Mouse (Mus musculus) heart, postnatal 0 days (tissue): Measurements from ENCODE around the gene Kif26b. TPM values are rescaled to one million over a fixed set of nuclear protein-coding genes. Genes with fewer than 3 reads are reported as not detected.

ENCODE experiments used
- ATAC-seq: fragments of 200-750 bp; cut with Nextera tagmentation; 2 replicates; pipeline ENCODE4 v1.8.0; 2017; ENCODE audit warnings: low read depth, moderate number of reproducible peaks, moderate library complexity; ENCODE audit not compliant: insufficient read depth
- DNase-seq: peaks from one replicate; pipeline ENCODE4 v3.0.0-alpha.2; 2016; ENCODE audit warnings: low spot score
- H3K27ac ChIP-seq: fragments of 300-500 bp; sonication (generic); 2 replicates; pipeline ENCODE4 v1.5.1; 2014; ENCODE audit warnings: low read depth, mild to moderate bottlenecking
- H3K27me3 ChIP-seq: fragments of 300-500 bp; sonication (generic); 2 replicates; pipeline ENCODE4 v1.6.1; 2014; ENCODE audit warnings: low read length, mixed read lengths; ENCODE audit not compliant: control insufficient read depth, insufficient read depth
- H3K36me3 ChIP-seq: fragments of 300-500 bp; sonication (generic); replicated peaks from 2 replicates; pipeline ENCODE4 v1.6.1; 2014; ENCODE audit warnings: low read length, mixed read lengths; ENCODE audit not compliant: control insufficient read depth, insufficient read depth
- H3K4me1 ChIP-seq: fragments of 300-500 bp; sonication (generic); 2 replicates; pipeline ENCODE4 v1.6.1; 2014; ENCODE audit warnings: antibody characterized with exemption; ENCODE audit not compliant: control insufficient read depth, insufficient read depth
- H3K4me2 ChIP-seq: fragments of 300-500 bp; sonication (generic); 2 replicates; pipeline ENCODE4 v1.6.1; 2014; ENCODE audit warnings: low read depth, mild to moderate bottlenecking, low read length, moderate library complexity
- H3K4me3 ChIP-seq: fragments of 300-500 bp; sonication (generic); 2 replicates; pipeline ENCODE4 v1.5.1; 2014; ENCODE audit warnings: low read depth, low read length
- H3K9ac ChIP-seq: fragments of 300-500 bp; sonication (generic); replicated peaks from 2 replicates; pipeline ENCODE4 v1.6.1; 2014; ENCODE audit warnings: low read depth, low read length, mixed read lengths
- H3K9me3 ChIP-seq: fragments of 300-500 bp; sonication (generic); replicated peaks from 2 replicates; pipeline ENCODE4 v1.6.1; 2016; ENCODE audit warnings: low read length; ENCODE audit not compliant: control insufficient read depth
- CTCF ChIP-seq: IDR thresholded peaks from 2 replicates; pipeline ENCODE4 v1.5.1; 2016; ENCODE audit warnings: antibody characterized with exemption, control low read depth, low read depth
- EP300 ChIP-seq: IDR thresholded peaks from 2 replicates; pipeline ENCODE4 v1.6.1; 2016; ENCODE audit warnings: antibody characterized with exemption, low read depth
- WGBS: fragments of 180-500 bp; shearing (Covaris S2); extraction: QIAGEN DNeasy Blood & Tissue Kit; methylation state at CpG from one replicate; pipeline ENCODE4 v1.1.7; 2014; 5-methylcytosine and 5-hydroxymethylcytosine counted together
- polyA plus RNA-seq: library from polyadenylated mRNA; unstranded; fragments of >200 nt; fragmentation: Nextera tagmentation; extraction: Ambion mirVana; gene quantifications from 2 replicates; pipeline ENCODE4 v1.2.1, GENCODE M21; 2015
- total RNA-seq: library from RNA; depleted of rRNA; stranded (reverse); fragments of >200 nt; gene quantifications from 2 replicates; pipeline ENCODE4 v1.2.3, GENCODE M21; 2014; ENCODE audit warnings: low replicate concordance

The Kif26b gene
- total and polyA plus RNA-seq, 2 experiments from 2014 or later = 1.8 to 19.8 TPM

- DNase-seq (no peak), ATAC-seq (no peak)
- H3K36me3 ChIP-seq = no peaks in the 10 kb centered on the region
- TF ChIP-seq CTCF (no peak), EP300 (no peak)
- no peak overlapping the region for H3K4me3 ChIP-seq
- no peaks in the 10 kb centered on the region for H3K27me3 ChIP-seq
- H3K4me2 ChIP-seq = no peak overlapping the region
- 86% methylated on average over 3 of the region's 3 CpGs for WGBS
- H3K9ac ChIP-seq = no peak overlapping the region
- H3K9me3 ChIP-seq = no peaks in the 10 kb centered on the region
- H3K27ac ChIP-seq = no peak overlapping the region
- no peaks in the 10 kb centered on the region; the same call in 1 of the 2 replicates for H3K4me1 ChIP-seq
Measured at GRCm38 (mm10) chr1:178691679-178692078, 162.8 kb downstream of the Kif26b start.

GRCm38 (mm10) chr1:178700102-178700501 lies 171.2 kb downstream of the Kif26b start:
- Histone ChIP-seq H3K27me3 (no peaks in the 10 kb centered on the region), H3K9ac (no peak overlapping the region), H3K4me1 (no peaks in the 10 kb centered on the region), H3K4me3 (no peak overlapping the region), H3K4me2 (no peak overlapping the region), H3K9me3 (no peaks in the 10 kb centered on the region), H3K36me3 (no peaks in the 10 kb centered on the region), H3K27ac (no peak overlapping the region)
- ATAC-seq (no peak), DNase-seq (no peak)
- 75% methylated on average over 4 of the region's 4 CpGs for WGBS
- TF ChIP-seq CTCF (no peak), EP300 (no peak)

GRCm38 (mm10) chr1:178703496-178703895 lies 174.6 kb downstream of the Kif26b start:
- no peak for DNase-seq
- Histone ChIP-seq H3K4me3 (no peak overlapping the region), H3K4me2 (no peak overlapping the region), H3K27ac (no peak overlapping the region), H3K27me3 (no peaks in the 10 kb centered on the region), H3K9me3 (no peaks in the 10 kb centered on the region), H3K4me1 (no peaks in the 10 kb centered on the region), H3K9ac (no peak overlapping the region), H3K36me3 (no peaks in the 10 kb centered on the region)
- ATAC-seq = no peak
- TF ChIP-seq CTCF = no peak
- TF ChIP-seq EP300 = no peak
- 74% methylated on average over 8 of the region's 8 CpGs for WGBS

GRCm38 (mm10) chr1:178707925-178708351 lies 179.0 kb downstream of the Kif26b start:
- 73% methylated on average over 7 of the region's 7 CpGs for WGBS
- ATAC-seq = no peak
- Histone ChIP-seq H3K27me3 (no peaks in the 10 kb centered on the region), H3K36me3 (no peaks in the 10 kb centered on the region), H3K4me3 (no peak overlapping the region), H3K27ac (no peak overlapping the region), H3K9me3 (no peaks in the 10 kb centered on the region), H3K4me2 (no peak overlapping the region), H3K9ac (no peak overlapping the region), H3K4me1 (peaks cover 7% of the 10 kb centered on the region; the same call in 1 of the 2 replicates)
- TF ChIP-seq CTCF (no peak), EP300 (no peak)
- DNase-seq = no peak

- Histone ChIP-seq H3K4me3 (no peak overlapping the region), H3K27ac (no peak overlapping the region), H3K9ac (no peak overlapping the region), H3K4me2 (no peak overlapping the region), H3K36me3 (no peaks in the 10 kb centered on the region), H3K4me1 (peaks cover 7% of the 10 kb centered on the region; the same call in 1 of the 2 replicates), H3K27me3 (no peaks in the 10 kb centered on the region), H3K9me3 (no peaks in the 10 kb centered on the region)
- WGBS = 65% methylated on average over 1 of the region's 1 CpGs
- no peak for ATAC-seq
- TF ChIP-seq EP300 (no peak), CTCF (no peak)
- no peak for DNase-seq
Measured at GRCm38 (mm10) chr1:178708356-178708755, 179.4 kb downstream of the Kif26b start.

- H3K27ac ChIP-seq = 0 out of 2 replicates have a peak overlapping the region, but pooled peaks have one; percentile 40
- TF ChIP-seq CTCF (no peak), EP300 (no peak)
- H3K4me2 ChIP-seq = no peak overlapping the region
- DNase-seq (no peak), ATAC-seq (no peak)
- no peaks in the 10 kb centered on the region for H3K27me3 ChIP-seq
- H3K4me1 ChIP-seq = peaks cover 29% of the 10 kb centered on the region
- WGBS = 49% methylated on average over 9 of the region's 9 CpGs
- H3K4me3 ChIP-seq = no peak overlapping the region
- H3K9ac ChIP-seq = no peak overlapping the region
- no peaks in the 10 kb centered on the region for H3K36me3 ChIP-seq
- no peaks in the 10 kb centered on the region for H3K9me3 ChIP-seq
Measured at GRCm38 (mm10) chr1:178712189-178712873, 183.4 kb downstream of the Kif26b start.
